Mouse (Mus musculus): ENCODE data around the gene Sesn3. TPM values are rescaled to one million over a fixed set of nuclear protein-coding genes. Genes with fewer than 3 reads are reported as not detected.

Gene Sesn3
- polyA plus RNA-seq (2015; fragmentation: Nextera tagmentation; extraction: Ambion mirVana) = 1.8 and 2.4 TPM in 2 replicates

DNA sequence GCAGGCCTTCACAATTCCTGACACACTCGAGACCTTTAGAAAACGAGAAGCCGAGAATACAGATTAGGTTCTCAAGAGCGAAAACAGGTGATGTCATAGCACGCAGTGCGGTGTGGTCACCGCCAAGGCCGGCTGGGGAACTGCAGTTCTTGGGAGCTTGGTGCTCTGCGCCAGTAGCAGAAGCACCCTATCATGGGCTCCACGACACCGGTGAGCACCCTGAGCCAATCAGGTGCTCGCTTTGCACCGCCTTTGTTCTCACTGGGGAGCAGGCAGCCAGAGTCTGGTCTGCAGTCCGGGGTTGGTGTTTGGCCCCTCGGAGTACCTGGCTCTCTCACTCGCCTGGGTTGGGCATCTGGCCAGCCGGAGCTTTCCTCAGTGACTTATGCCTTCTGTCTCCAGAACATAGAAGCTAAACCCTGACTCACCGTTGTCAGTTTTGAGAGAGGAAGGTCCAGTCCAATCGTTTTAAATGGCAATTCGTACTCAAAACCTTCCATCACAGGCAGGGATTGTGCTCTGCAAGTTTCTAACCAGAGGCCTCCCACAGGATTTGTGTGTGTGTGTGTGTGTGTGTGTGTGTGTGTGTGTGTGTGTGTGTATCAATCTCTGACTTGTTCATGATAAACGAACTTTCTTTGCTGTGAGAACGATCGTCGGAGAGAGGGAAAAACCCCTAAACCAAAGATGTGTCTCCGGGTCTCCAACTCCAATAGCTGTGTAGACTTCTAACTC, at the start of gene Sesn3:
Gene Sesn3 (plus strand): TSS at position 82 of the 735 bp plus-strand sequence.

GRCm38 (mm10) chr9:14381353-14382055, 106.6 kb downstream of the Sesn3 start, which contains the start of gene Endod1:
Endod1 (minus strand) TSS chr9:14381507.

Other genes with a start within 250 kb of the Sesn3 start
- 27.9 and 34.1 TPM in 2 replicates for gene Endod1, start 106.4 kb downstream of the Sesn3 start, polyA plus RNA-seq (2015; fragmentation: Nextera tagmentation; extraction: Ambion mirVana)
- gene Kdm4d, start 225.4 kb downstream of the Sesn3 start, polyA plus RNA-seq (2015; fragmentation: Nextera tagmentation; extraction: Ambion mirVana) = 0.17 and 0.18 TPM in 2 replicates
- 104 and 106 TPM in 2 replicates for gene Cwc15, start 225.6 kb downstream of the Sesn3 start, polyA plus RNA-seq (2015; fragmentation: Nextera tagmentation; extraction: Ambion mirVana)

All from spleen, postnatal 0 days (tissue).